Mouse (Mus musculus): ENCODE results near the gene Aqp6.

The Aqp6 gene

DNA sequence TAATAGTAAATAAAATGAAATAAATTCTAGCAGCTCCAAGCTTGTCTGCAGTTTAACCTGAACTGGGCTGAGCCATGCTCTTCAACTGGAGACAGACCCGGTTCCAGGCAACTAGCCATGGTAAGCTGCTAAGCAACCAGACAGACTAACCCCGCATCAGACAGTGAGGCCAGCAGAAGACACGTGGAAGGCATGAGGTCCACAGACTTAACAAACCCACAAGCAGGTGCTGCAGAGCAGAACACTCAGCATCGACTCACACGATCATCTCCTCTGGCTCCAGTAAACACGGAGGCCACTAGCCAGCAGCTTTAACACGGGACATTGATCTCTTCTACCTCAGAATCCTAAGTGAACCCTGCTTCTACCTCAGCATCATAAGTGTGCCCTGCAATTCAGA lies 43.6 kb downstream of the Aqp6 start:
- peak; percentile 40 for DNase-seq (ENCODE audit: low read depth, low spot score)

DNA sequence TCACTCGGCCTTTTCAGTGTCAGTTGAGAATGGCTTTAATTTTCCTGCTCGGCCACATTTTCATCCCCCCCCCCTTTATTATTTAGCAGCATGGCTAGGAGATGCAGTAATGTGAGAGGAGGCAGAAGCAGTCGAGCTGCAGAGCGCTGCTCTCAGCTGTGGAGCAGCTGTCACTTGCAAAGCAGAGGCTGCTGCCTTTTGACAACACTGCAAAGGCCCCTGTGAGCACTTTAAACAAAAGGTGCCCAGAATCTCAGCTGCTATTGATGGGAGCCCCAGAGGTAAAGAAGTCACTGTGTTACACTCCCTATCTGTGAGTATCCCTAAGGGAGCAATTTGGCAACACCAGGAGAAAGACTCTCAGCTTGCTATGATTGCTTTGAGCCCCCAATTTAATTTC lies 47.1 kb downstream of the Aqp6 start:
- DNase-seq (ENCODE audit: low read depth, low spot score), result no peak

DNA sequence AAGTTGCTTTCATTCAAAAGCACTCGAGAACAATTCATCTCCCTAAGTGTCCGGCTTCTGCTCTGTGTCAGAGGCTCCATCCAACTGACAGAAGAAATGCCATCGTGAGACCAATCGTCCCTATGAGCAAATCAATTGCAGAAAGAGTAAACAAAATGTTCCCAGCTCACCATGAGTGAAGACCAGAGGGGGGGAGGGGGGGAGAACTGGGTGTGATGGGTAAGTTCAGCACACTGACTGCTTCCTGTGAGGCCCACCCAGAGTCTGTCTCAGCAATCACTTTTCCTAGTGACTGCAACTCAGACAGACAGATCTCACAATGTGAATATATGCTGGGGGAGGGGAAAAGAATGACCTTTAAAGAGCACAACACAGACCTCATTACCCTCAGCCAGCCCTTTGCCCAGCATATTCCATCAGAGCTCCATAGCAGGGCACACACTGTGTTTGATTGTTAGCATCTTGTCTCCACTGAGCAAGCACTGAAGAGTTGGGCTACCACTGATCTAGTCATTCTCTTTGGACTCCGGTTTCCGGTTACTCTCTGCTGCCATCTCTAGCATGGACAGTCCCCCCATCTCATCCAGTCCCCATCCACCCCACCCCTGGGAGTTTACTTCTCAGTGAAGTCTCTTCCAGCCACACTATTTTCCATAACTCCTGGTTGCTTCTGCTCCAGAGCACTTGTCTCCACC lies 48.0 kb downstream of the Aqp6 start:
- no peak for DNase-seq (ENCODE audit: low read depth, low spot score)

GRCm38 (mm10) chr15:99650304-99650703 lies 49.1 kb downstream of the Aqp6 start:
- DNase-seq (ENCODE audit: low read depth, low spot score), result no peak

DNA sequence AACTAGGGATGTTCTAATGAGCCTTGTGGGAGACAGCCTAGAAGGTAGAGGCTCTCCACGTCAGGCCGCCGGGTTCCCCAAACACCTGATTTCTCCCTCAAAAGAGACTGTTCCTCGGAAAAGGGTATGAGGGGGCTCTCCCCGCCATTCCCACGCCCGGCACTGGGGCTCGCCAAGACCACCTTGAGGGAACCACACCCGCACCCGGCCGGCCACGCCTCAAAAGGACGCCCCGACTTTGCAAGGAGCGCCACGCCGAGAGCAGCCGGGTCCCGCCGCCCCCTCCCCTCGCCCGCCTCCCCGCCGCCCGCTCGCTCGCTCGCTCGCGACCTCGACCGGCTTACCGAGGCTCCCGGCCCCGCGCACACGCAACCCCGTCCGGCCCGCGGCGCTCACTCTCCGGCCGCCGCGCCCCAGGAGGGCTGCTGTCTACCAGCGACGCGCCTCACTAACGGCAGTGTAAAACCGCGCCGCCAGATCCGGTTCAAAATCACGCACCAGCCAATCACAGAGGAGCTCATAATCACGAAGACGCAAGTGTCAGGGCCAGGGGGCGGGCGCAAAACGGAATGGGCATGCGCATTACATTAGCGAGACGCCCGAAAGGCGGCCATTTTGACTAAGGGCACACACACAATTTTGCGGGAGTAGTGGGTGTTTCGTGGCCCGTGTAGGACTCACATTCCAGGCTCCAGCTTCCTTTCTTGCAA lies 50.1 kb downstream of the Aqp6 start, which contains the start of gene Racgap1:
Racgap1 (minus strand) TSS at position 494 of the 710 bp plus-strand sequence.
- DNase-seq (ENCODE audit: low read depth, low spot score), result peak; percentile 85

GRCm38 (mm10) chr15:99651984-99652872 lies 51.0 kb downstream of the Aqp6 start:
- no peak for DNase-seq (ENCODE audit: low read depth, low spot score)

DNA sequence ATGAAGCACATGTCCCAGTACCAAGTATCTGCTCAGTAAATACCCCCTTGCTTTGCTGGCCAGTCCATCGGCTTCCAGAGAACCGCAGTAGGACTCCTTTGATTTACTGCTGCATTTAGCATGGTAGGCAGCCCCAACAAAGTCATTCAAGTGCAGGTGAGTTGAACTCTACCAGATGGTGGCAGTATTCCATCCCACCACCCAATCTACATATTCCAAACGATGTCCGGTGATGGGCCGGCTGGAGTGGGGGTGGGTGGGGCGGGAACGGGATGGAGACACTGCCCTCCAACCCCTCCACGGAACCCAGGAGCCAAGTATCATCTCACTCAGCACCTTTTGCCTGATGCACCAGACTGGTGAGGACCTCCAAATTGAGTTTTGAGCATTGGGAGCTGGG lies 52.1 kb downstream of the Aqp6 start:
- DNase-seq (ENCODE audit: low read depth, low spot score), result no peak

DNA sequence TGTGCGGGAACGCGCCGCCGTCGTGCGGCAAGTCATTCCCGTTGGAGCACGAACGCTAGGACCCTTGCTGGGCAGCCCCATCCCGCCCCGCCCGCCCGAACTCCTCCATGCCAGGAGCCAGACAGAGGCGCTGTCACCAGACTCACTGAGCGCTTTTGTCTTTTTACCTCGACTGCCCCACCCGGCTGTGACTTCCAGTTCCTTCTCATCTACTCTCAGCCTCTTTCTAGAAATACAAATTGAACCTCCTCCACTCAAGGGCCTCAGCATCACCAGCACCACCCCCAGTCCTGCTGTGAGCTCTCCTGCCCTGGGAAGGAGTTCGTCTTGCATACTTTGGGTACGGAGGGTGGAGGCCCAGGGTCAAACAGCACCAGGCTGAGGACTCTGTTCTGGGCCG lies 52.7 kb downstream of the Aqp6 start:
- no peak for DNase-seq (ENCODE audit: low read depth, low spot score)

Measured in telencephalon, adult 2 months (tissue).